Mouse (Mus musculus) spleen, embryonic (tissue): ENCODE measurements around the gene Olfr412.

Experiments
- CTCF ChIA-PET: fragments of 350-600 bp; sonication (Branson Sonifier 250); formaldehyde crosslinking; loops from one replicate; lab custom pipeline; 2022; lab: Charles Lee

Gene Olfr412

DNA sequence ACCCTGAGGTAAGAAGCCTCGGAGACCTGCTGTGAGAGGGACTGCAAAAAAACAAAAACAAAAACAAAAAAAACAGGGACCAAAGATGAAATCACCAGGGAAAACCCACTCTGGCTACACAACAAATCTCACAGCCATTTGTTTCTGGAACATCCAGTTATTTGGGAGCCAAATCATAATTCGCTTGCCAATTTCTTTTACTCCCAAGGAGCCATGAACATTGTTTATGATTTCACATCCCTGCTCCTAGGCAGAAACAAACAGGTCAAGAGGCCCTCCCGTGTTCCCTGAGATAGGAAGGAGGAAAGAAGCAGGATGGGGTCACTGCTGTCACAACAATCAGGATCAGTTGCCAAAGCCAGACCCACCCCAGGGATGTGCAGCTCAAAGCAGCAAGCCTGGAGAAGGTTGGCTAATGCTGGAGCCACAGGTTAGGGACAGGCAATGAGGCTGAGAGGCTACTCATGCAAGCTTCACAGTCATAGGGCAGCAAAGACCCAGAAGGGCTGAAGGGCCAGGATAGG lies 51.6 kb downstream of the Olfr412 start:
- CTCF ChIA-PET = no interaction called here

DNA sequence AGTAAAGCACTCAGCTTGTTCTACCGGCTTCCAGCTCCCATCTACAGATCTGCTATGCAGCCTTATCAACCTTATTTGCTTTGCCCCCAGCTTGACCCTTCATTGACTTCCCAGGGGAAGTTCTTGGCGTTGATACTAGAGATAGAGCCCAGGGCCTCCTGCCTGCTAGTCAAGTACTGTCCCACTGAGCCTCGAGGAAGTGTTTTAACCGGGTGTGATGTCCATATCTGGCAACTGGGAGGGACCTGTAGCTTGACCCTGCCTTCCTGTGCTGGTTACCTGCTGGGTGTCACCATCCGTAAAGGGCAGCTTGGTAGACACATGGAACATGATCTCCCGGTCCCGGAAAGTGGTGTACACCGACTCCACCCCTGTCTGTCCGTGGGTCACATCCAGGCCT lies 52.2 kb downstream of the Olfr412 start:
- CTCF ChIA-PET = no interaction called here

DNA sequence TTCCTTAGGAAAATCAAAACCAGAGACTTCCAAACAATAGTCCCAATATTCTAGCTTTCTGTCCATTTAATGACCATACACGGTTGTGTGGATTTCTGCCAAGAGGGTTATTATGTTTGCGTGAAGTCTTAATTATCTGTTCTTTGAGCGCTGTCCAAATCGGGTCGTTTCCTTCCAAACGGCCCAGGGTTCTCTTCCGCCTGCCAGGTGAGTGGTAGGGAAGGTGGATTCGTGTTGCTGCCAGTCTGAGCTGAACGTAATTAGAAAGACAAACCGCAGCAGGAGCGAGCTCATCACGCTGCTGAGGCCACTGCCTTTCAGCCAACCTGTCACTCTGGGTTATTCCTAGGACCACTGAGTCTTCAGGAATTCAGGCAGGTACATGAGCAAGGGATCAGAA lies 53.9 kb downstream of the Olfr412 start:
- CTCF ChIA-PET = no interaction called here
